Mouse (Mus musculus): Measurements from ENCODE around the gene Vmn1r5. TPM values are rescaled to one million over a fixed set of nuclear protein-coding genes. Genes with fewer than 3 reads are reported as not detected.

Gene Vmn1r5
- not detected in 2 replicates for polyA plus RNA-seq (2012; rRNA removed)

GRCm38 (mm10) chr6:56969973-56970372 lies at the start of gene Vmn1r5:
Gene Vmn1r5, plus strand, starts transcription at chr6:56970273.

GRCm38 (mm10) chr6:56923726-56924707 lies 46.1 kb upstream of the Vmn1r5 start, which contains the start of the genes Nt5c3 and Vmn1r4:
Gene Nt5c3, minus strand, starts transcription at chr6:56923932.
Gene Vmn1r4, plus strand, starts transcription at chr6:56924015.

GRCm38 (mm10) chr6:56996943-56997342 lies 26.9 kb downstream of the Vmn1r5 start, which contains the start of gene Vmn1r6:
Gene Vmn1r6, plus strand, starts transcription at chr6:56997243.

GRCm38 (mm10) chr6:57025224-57025623 lies 55.2 kb downstream of the Vmn1r5 start, which contains the start of gene Vmn1r7:
Gene Vmn1r7, minus strand, starts transcription at chr6:57025324.

GRCm38 (mm10) chr6:57031984-57032383 lies 61.9 kb downstream of the Vmn1r5 start, which contains the start of gene Vmn1r8:
Gene Vmn1r8, plus strand, starts transcription at chr6:57032284.

Other genes starting within 250 kb of the Vmn1r5 start
- gene Kbtbd2, start 172.5 kb upstream of the Vmn1r5 start, polyA plus RNA-seq (2012; rRNA removed) = 28.3 and 31.3 TPM in 2 replicates
- 40.0 and 90.3 TPM in 2 replicates for gene Fkbp9, start 138.2 kb upstream of the Vmn1r5 start, polyA plus RNA-seq (2012; rRNA removed)
- gene Nt5c3, start 46.3 kb upstream of the Vmn1r5 start, polyA plus RNA-seq (2012; rRNA removed) = 48.3 and 50.6 TPM in 2 replicates
- gene Vmn1r4, start 46.3 kb upstream of the Vmn1r5 start, polyA plus RNA-seq (2012; rRNA removed) = 0.36 and 0.43 TPM in 2 replicates
- gene Vmn1r6, start 27.0 kb downstream of the Vmn1r5 start, polyA plus RNA-seq (2012; rRNA removed) = not detected in 2 replicates
- gene Vmn1r7, start 55.1 kb downstream of the Vmn1r5 start, polyA plus RNA-seq (2012; rRNA removed) = not detected in 2 replicates
- gene Vmn1r8, start 62.0 kb downstream of the Vmn1r5 start, polyA plus RNA-seq (2012; rRNA removed) = not detected in 2 replicates
- not detected in 2 replicates for gene Vmn1r9, start 96.5 kb downstream of the Vmn1r5 start, polyA plus RNA-seq (2012; rRNA removed)
- not detected in 2 replicates for gene Vmn1r10, start 139.2 kb downstream of the Vmn1r5 start, polyA plus RNA-seq (2012; rRNA removed)
- gene Vmn1r11, start 163.2 kb downstream of the Vmn1r5 start, polyA plus RNA-seq (2012; rRNA removed) = not detected in 2 replicates
- gene Vmn1r12, start 186.6 kb downstream of the Vmn1r5 start, polyA plus RNA-seq (2012; rRNA removed) = not detected in 2 replicates
- not detected in 2 replicates for gene Vmn1r13, start 233.0 kb downstream of the Vmn1r5 start, polyA plus RNA-seq (2012; rRNA removed)